ENCODE assay signal across 8 mouse cellular contexts in genomic region chr3:104638932-104639748, GRCm38 (mm10). TPM values are rescaled to one million over a fixed set of nuclear protein-coding genes. Genes with fewer than 3 reads are reported as not detected.
DNase-seq lines count a peak whose midpoint lies in the region; ATAC-seq lines count a peak whose summit lies in the region.

No protein-coding gene starts in this region.

- peak; percentile 51 for ATAC-seq in megakaryocyte progenitor cell, adult 5-6 weeks (replicated peaks; ENCODE audit: poor library complexity)

- DNase-seq in retina, adult 2 months (ENCODE audit: low read depth, low spot score), result peak; percentile 57
- no peak for DNase-seq in retina, postnatal 1 day
- peak; percentile 82 for DNase-seq in embryo, embryonic 10 days (ENCODE audit: low spot score)
- DNase-seq in gastrocnemius, postnatal 10 days, result peak; percentile 56
- peak; percentile 74 for DNase-seq in induced T-regulatory cell, adult 2 months (ENCODE audit: low read depth)
- peak; percentile 30 to 53 for DNase-seq in left cerebral cortex, postnatal 14 days (ENCODE audit: low spot score in 2 of 2)
- DNase-seq in right cerebral cortex, postnatal 4 days, result peak; percentile 33

- intact Hi-C loops in left cerebral cortex, postnatal 14 days (cut with DNase I), result loop anchor here (5.0 kb wide), 1 partner anchor 97 kb away; no protein-coding TSS in a partner anchor

RNA-seq across cellular contexts. Expression of gene Slc16a1, which starts 0.7 kb away (rescaled TPM):
- 10 to 100 TPM; 24.9 to 30.6 TPM for total RNA-seq in gastrocnemius, postnatal 10 days (2021)
- 10 to 100 TPM; 73.0 to 75.0 TPM for total RNA-seq in left cerebral cortex, postnatal 14 days (2021)
- total RNA-seq in megakaryocyte progenitor cell, adult 5-6 weeks (2015), result 59.7 and 60.3 TPM in 2 replicates
- total RNA-seq in megakaryocyte progenitor cell, adult 5-6 weeks (2017), result 92.8 and 104 TPM in 2 replicates
